Mouse (Mus musculus) midbrain, embryonic 14.5 days (tissue): ENCODE data around the gene Faap20. TPM values are rescaled to one million over a fixed set of nuclear protein-coding genes. Genes with fewer than 3 reads are reported as not detected.

ENCODE experiments used
- ATAC-seq: fragments of 200-750 bp; cut with Nextera tagmentation; 2 replicates; pipeline ENCODE4 v1.8.0; 2017; ENCODE audit warnings: moderate number of reproducible peaks, moderate library complexity; ENCODE audit not compliant: low FRiP score, low TSS enrichment
- DNase-seq: peaks from one replicate; pipeline ENCODE4 v3.0.0-alpha.2; 2015
- H3K27ac ChIP-seq: fragments of 300-500 bp; sonication (generic); replicated peaks from 2 replicates; pipeline ENCODE4 v1.5.1; 2014; ENCODE audit warnings: mild to moderate bottlenecking, low read depth, low read length, moderate library complexity
- H3K27me3 ChIP-seq: fragments of 300-500 bp; sonication (generic); 2 replicates; pipeline ENCODE4 v1.6.1; 2014; ENCODE audit warnings: low read length, control low read depth, mixed read lengths; ENCODE audit not compliant: control insufficient read depth, insufficient read depth
- H3K36me3 ChIP-seq: fragments of 300-500 bp; sonication (generic); 2 replicates; pipeline ENCODE4 v1.6.1; 2014; ENCODE audit warnings: low read length, control low read depth; ENCODE audit not compliant: control insufficient read depth, insufficient read depth
- H3K4me1 ChIP-seq: fragments of 300-500 bp; sonication (generic); 2 replicates; pipeline ENCODE4 v1.6.1; 2014; ENCODE audit warnings: mild to moderate bottlenecking, antibody characterized with exemption, low read length, control low read depth; ENCODE audit not compliant: control insufficient read depth, insufficient read depth
- H3K4me2 ChIP-seq: fragments of 300-500 bp; sonication (generic); 2 replicates; pipeline ENCODE4 v1.6.1; 2014; ENCODE audit warnings: mild to moderate bottlenecking, low read length, moderate library complexity
- H3K4me3 ChIP-seq: fragments of 300-500 bp; sonication (generic); replicated peaks from 2 replicates; pipeline ENCODE4 v1.5.1; 2014; ENCODE audit warnings: low read depth, low read length
- H3K9ac ChIP-seq: fragments of 300-500 bp; sonication (generic); replicated peaks from 2 replicates; pipeline ENCODE4 v1.6.1; 2014; ENCODE audit warnings: mild to moderate bottlenecking, low read length, moderate library complexity
- H3K9me3 ChIP-seq: fragments of 300-500 bp; sonication (generic); 2 replicates; pipeline ENCODE4 v1.6.1; 2016; ENCODE audit warnings: low read length, control low read depth, mixed read lengths; ENCODE audit not compliant: control insufficient read depth
- WGBS: fragments of 180-500 bp; shearing (Covaris S2); extraction: QIAGEN DNeasy Blood & Tissue Kit; methylation state at CpG from one replicate; pipeline ENCODE4 v1.1.7; 2014; 5-methylcytosine and 5-hydroxymethylcytosine counted together
- polyA plus RNA-seq: library from polyadenylated mRNA; unstranded; fragments of >200 nt; fragmentation: Nextera tagmentation; extraction: Ambion mirVana; gene quantifications from 2 replicates; pipeline ENCODE4 v1.2.1, GENCODE M21; 2014

Gene Faap20
- polyA plus RNA-seq, result 74.1 and 85.6 TPM in 2 replicates

DNA sequence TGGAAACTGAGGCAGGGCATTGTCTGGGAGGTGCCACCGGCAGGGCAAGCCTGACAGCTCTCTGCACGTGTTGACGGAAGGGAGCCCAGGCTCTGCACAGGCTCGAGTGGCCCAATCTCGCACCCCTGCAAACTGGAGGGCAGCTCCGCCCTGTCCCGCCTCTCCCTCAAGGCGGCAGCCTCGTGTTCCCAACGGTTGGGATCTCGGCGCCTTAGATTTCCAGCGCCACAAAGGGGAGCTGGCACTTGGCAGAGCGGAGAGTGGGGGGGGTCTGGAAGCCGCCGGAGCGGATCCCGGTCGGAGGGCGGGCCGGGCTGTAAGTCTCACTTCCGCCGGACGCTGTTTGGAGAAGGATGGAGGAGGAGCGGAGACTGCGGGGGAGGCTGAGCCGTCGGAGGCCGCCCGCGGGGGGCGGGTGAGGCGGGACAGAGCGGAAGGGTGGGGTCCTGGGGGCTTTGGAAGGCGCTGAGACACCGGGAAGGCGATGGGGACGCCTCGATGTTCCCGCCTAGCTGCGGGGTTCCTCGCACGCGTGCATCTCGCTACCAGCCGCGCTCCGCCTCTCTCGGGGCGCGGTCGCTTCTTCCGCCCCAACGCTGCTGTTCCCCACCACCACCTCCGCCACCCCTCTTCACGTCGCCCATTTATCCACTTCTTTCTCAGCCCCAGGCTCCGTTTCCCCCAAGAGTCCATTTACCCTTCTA, at the start of gene Faap20:
Faap20 (plus strand) TSS at position 155 of the 704 bp plus-strand sequence.
- peak within 1 kb of the TSS; percentile 63 for H3K4me3 ChIP-seq
- no peaks in the 10 kb centered on the region for H3K9me3 ChIP-seq
- peaks cover 7% of the 10 kb centered on the region; the same call in 1 of the 2 replicates for H3K36me3 ChIP-seq
- H3K27me3 ChIP-seq, result no peaks in the 10 kb centered on the region
- peak; percentile 94 for DNase-seq
- peak within 1 kb of the TSS; percentile 99 for H3K27ac ChIP-seq
- peak within 1 kb of the TSS; percentile 90 for H3K9ac ChIP-seq
- H3K4me1 ChIP-seq, result peaks cover 20% of the 10 kb centered on the region
- H3K4me2 ChIP-seq, result peak within 1 kb of the TSS; percentile 95
- peak; percentile 89 for ATAC-seq
- under 1% methylated on average over 57 of the region's 58 CpGs for WGBS

DNA sequence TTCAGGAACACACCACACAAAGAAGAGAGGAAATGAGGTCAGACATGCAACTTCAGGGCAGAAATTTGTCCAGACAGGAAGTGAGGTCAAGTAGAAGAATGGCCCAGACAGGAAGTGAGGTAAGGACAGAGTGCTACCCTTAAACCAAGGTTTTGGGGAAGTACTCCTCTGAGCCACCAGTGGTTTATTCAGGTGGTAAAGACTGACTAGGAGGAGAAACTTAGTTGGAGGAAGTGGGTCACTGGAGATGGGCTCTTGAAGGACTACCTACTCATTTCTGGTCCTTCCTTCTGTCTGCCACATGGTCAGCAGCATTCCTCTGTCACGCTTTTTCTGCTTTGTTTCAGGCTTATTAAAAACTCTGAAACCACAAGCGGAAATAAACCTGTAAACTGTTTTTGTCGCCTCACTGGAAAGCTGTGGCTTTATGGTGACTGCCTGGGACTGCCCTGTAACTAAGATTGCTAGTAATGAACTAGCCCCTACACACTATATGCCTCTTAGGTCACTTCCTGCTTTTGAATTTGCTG, 48.7 kb upstream of the Faap20 start:
- H3K27ac ChIP-seq, result no peak overlapping the region
- no peak for ATAC-seq
- H3K4me2 ChIP-seq, result no peak overlapping the region
- H3K4me3 ChIP-seq, result no peak overlapping the region
- 92% methylated on average over 3 of the region's 3 CpGs for WGBS
- H3K9me3 ChIP-seq, result no peaks in the 10 kb centered on the region
- no peak overlapping the region for H3K9ac ChIP-seq
- H3K27me3 ChIP-seq, result no peaks in the 10 kb centered on the region
- H3K4me1 ChIP-seq, result peaks cover 18% of the 10 kb centered on the region; the same call in 1 of the 2 replicates
- DNase-seq, result no peak
- H3K36me3 ChIP-seq, result no peaks in the 10 kb centered on the region

DNA sequence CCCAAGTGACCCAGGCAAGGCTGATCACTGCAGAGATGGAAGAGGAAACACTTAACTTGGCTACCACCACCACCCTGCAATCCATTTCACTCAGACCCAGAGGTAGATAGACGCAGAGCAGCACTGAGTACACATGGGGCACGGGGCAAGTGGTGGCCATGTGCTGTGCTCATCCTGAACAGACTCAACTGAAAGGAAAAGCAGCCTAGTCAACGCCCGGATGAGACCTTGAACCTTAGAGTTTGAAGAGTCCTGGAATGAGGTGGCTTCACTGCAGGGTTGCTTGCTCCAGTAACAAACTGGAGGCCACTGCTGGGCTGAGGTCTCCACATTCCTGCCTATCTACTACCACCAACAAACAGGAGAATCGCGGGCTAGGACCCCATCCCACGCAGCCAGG, 47.8 kb upstream of the Faap20 start:
- H3K36me3 ChIP-seq, result no peaks in the 10 kb centered on the region
- 92% methylated on average over 7 of the region's 7 CpGs for WGBS
- H3K9me3 ChIP-seq, result no peaks in the 10 kb centered on the region
- DNase-seq (no peak), ATAC-seq (no peak)
- H3K4me3 ChIP-seq, result no peak overlapping the region
- H3K9ac ChIP-seq, result no peak overlapping the region
- no peaks in the 10 kb centered on the region for H3K27me3 ChIP-seq
- no peak overlapping the region for H3K4me2 ChIP-seq
- H3K27ac ChIP-seq, result no peak overlapping the region
- H3K4me1 ChIP-seq, result peaks cover 13% of the 10 kb centered on the region; the same call in 1 of the 2 replicates

DNA sequence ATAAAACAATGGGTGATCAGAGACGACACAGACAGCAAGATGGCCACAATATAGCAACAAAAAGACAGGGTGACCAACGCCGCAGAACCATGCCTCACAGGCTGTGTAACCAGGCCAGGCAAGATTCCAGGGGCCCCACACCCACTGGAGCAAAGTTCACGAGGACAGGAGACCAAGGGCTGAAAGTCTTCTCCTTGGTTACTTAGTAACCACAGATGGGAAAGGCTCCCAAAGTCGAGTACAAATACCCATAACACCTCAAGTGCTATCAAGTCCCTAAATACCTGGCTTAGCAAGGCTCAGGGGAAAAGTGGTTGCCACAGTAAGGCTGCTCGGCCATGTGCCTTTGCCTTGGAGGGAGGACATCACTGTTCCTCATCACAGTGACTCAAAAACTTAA, 43.7 kb upstream of the Faap20 start:
- H3K27me3 ChIP-seq, result no peaks in the 10 kb centered on the region
- H3K9me3 ChIP-seq, result no peaks in the 10 kb centered on the region
- H3K4me1 ChIP-seq, result peaks cover 7% of the 10 kb centered on the region
- H3K9ac ChIP-seq, result no peak overlapping the region
- no peak for ATAC-seq
- no peak overlapping the region for H3K4me2 ChIP-seq
- DNase-seq, result no peak
- no peaks in the 10 kb centered on the region for H3K36me3 ChIP-seq
- WGBS, result 68% methylated on average over 6 of the region's 6 CpGs
- H3K4me3 ChIP-seq, result no peak overlapping the region
- H3K27ac ChIP-seq, result no peak overlapping the region

DNA sequence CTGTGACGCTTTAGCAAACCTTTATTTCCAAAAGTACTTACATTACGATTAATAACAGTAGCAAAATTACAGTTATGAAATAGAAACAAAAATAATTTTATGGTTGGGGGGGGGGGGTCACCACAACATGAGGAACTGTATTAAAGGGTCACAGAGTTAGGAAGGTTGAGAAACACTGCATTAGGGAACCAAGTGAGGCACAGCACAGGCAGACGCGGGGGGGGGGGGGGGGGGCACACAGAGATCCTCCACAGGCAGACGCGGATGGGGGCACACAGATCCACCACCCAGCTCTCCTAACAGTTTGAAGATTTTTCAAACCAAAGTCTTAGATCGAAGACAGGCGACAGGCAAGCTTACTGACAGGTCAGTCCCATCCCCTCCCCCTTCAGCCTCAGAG, 43.1 kb upstream of the Faap20 start:
- H3K4me1 ChIP-seq, result peaks cover 7% of the 10 kb centered on the region
- no peak overlapping the region for H3K4me3 ChIP-seq
- 74% methylated on average over 7 of the region's 8 CpGs for WGBS
- H3K4me2 ChIP-seq, result no peak overlapping the region
- DNase-seq, result no peak
- ATAC-seq, result no peak
- H3K27ac ChIP-seq, result no peak overlapping the region
- no peak overlapping the region for H3K9ac ChIP-seq
- no peaks in the 10 kb centered on the region for H3K9me3 ChIP-seq
- no peaks in the 10 kb centered on the region for H3K27me3 ChIP-seq
- 0 out of 2 replicates have a peak, but pooled peaks cover 3% of the 10 kb centered on the region for H3K36me3 ChIP-seq

DNA sequence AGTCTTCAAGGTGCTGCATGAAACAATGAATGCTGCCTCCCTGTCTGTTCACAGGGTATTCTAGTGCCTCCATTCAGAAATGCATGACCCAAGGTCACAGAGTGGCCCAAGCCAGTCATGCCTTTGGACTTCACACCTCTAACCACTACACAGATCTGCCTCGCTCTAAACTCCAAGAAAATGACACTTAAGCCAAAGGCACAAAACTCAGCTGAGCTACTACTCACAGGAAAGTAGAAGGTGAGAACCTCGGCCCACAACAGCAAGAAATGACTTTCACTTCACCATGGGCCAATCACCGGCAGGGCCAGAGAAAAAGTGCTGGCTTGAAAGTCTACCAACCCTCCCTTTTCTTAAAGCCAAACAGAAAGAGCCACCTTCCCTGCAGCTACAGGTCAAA, 41.8 kb upstream of the Faap20 start:
- no peaks in the 10 kb centered on the region for H3K27me3 ChIP-seq
- H3K4me1 ChIP-seq, result peaks cover 10% of the 10 kb centered on the region
- H3K36me3 ChIP-seq, result 0 out of 2 replicates have a peak, but pooled peaks cover 3% of the 10 kb centered on the region
- 71% methylated on average over 3 of the region's 3 CpGs for WGBS
- no peak overlapping the region for H3K27ac ChIP-seq
- no peak overlapping the region for H3K9ac ChIP-seq
- no peak for DNase-seq
- no peak overlapping the region for H3K4me2 ChIP-seq
- no peaks in the 10 kb centered on the region for H3K9me3 ChIP-seq
- no peak for ATAC-seq
- H3K4me3 ChIP-seq, result no peak overlapping the region

DNA sequence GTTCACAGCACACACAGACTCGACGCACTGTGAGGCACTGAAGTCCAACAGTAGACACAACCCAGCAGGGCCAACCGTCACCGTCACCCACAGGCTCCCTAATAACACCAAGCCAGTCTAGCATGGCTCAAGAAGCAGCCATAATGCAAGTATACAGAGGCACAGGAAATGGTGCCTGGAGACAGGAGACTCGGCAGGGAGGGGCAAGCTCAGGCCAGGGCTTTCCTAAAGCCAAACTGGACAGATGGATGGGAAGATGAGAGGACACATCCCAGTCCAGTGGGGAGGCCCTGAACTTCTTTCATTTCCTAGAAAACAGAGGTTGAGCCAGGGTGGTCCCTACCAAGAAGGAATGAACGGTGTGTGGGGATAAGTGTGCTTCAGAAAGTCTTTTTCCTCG, 41.0 kb upstream of the Faap20 start:
- no peak for ATAC-seq
- peaks cover 15% of the 10 kb centered on the region for H3K4me1 ChIP-seq

DNA sequence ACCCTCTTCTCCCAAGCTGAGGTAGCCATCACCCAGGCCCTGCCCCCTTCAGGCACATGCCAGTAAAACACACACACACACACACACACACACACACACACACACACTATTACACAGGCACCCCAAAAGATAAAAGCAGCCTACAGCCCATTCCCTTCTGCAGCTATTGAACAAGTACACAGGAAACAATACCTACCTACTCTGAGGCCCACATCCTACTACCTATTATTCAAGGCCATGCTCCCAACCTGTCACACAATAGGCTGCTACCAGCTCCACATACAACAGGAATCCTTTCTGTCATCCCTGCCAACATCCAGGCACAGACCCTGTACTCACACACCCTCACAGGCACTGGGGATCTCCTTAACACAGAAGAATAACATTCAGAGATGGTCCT, 40.5 kb upstream of the Faap20 start:
- Histone ChIP-seq H3K9me3 (no peaks in the 10 kb centered on the region), H3K4me2 (no peak overlapping the region), H3K4me1 (peaks cover 20% of the 10 kb centered on the region), H3K36me3 (0 out of 2 replicates have a peak, but pooled peaks cover 3% of the 10 kb centered on the region), H3K9ac (no peak overlapping the region), H3K27ac (no peak overlapping the region), H3K4me3 (no peak overlapping the region), H3K27me3 (no peaks in the 10 kb centered on the region)
- no peak for DNase-seq
- no peak for ATAC-seq

More for the DNA sequence above, 41.0 kb upstream of the Faap20 start:
- 74% methylated on average over 7 of the region's 7 CpGs for WGBS
- Histone ChIP-seq H3K4me3 (no peak overlapping the region), H3K4me2 (no peak overlapping the region), H3K36me3 (0 out of 2 replicates have a peak, but pooled peaks cover 3% of the 10 kb centered on the region), H3K27ac (0 out of 2 replicates have a peak overlapping the region, but pooled peaks have one; percentile 20), H3K9me3 (no peaks in the 10 kb centered on the region), H3K27me3 (no peaks in the 10 kb centered on the region), H3K9ac (no peak overlapping the region; the same call in 1 of the 2 replicates)
- DNase-seq, result no peak

DNA sequence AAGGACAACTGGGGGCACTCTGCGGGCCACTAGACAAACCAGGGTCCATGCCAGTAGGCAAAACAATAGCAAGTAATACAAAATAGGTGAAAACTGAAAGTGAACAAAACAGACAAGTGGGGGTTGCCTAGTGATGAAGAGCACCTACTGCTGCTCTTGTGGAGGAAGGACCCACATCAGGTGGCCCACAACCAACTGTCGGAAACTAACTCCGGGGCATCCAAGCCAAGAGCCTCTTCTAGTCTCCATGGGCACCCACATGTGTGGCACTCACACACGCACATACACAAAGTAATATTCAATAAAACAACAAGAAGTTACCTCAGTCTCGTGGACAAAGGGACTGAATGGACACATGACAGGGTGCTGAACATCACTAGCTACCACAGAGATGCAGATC, 40.1 kb upstream of the Faap20 start:
- 0 out of 2 replicates have a peak, but pooled peaks cover 3% of the 10 kb centered on the region for H3K36me3 ChIP-seq
- H3K9ac ChIP-seq, result no peak overlapping the region
- H3K4me1 ChIP-seq, result peaks cover 23% of the 10 kb centered on the region
- 92% methylated on average over 5 of the region's 5 CpGs for WGBS
- no peaks in the 10 kb centered on the region for H3K27me3 ChIP-seq
- H3K4me3 ChIP-seq, result no peak overlapping the region
- DNase-seq (no peak), ATAC-seq (no peak)
- H3K9me3 ChIP-seq, result no peaks in the 10 kb centered on the region
- no peak overlapping the region for H3K4me2 ChIP-seq
- no peak overlapping the region for H3K27ac ChIP-seq
